In genomic region chr17:75110252-75111205, GRCm38 (mm10) we compare ENCODE assay signal across 14 mouse cellular contexts.
DNase-seq lines count a peak whose midpoint lies in the region; ATAC-seq lines count a peak whose summit lies in the region.
"Had no signal": no experiment of that assay in that cellular context is flagged by ENCODE, and none has a peak within 500 bp of the region (broad histone marks: within the 10 kb centered on the region; RNA-seq: fewer than 3 reads in every experiment).

No protein-coding gene starts in this region.

- peak; percentile 82 for DNase-seq in R1 (ENCODE audit: low read depth, low spot score)
- DNase-seq in kidney, adult 8-10 months = peak; percentile 11 to 24
- peak; percentile 18 for DNase-seq in lung, postnatal 25 days (ENCODE audit: low spot score)
- DNase-seq in hindbrain, embryonic 14.5 days (ENCODE audit: low spot score) = no peak
- no peak for DNase-seq in cerebellum, postnatal 14 days
- DNase-seq: layer of hippocampus, adult 9-11 months; liver, postnatal 0 days; right cerebral cortex, adult 18-20 months; thymus, adult 18-20 months had no signal

- no peaks in the 10 kb centered on the region for H3K9me3 ChIP-seq in intestine, embryonic 15.5 days
- no peaks in the 10 kb centered on the region for H3K9me3 ChIP-seq in intestine, embryonic 16.5 days (ENCODE audit: control insufficient read depth, low read length)
- H3K9me3 ChIP-seq in hindbrain, embryonic 14.5 days (ENCODE audit: control insufficient read depth, low read length) = no peaks in the 10 kb centered on the region
- H3K9me3 ChIP-seq in forebrain, embryonic 12.5 days = no peaks in the 10 kb centered on the region
- H3K9me3 ChIP-seq: hindbrain, embryonic 10.5 days had no signal

- no peaks in the 10 kb centered on the region for H3K4me1 ChIP-seq in intestine, embryonic 15.5 days (replicated peaks)
- H3K4me1 ChIP-seq in intestine, embryonic 16.5 days (ENCODE audit: control insufficient read depth, insufficient read depth, low read length) = peaks cover 5% of the 10 kb centered on the region
- no peaks in the 10 kb centered on the region for H3K4me1 ChIP-seq in hindbrain, embryonic 14.5 days (replicated peaks; ENCODE audit: control insufficient read depth, insufficient read depth, low read length)
- H3K4me1 ChIP-seq in forebrain, embryonic 12.5 days = no peaks in the 10 kb centered on the region; the same call in 1 of the 2 replicates

- H3K4me3 ChIP-seq in intestine, embryonic 15.5 days (replicated peaks) = no peak overlapping the region
- H3K4me3 ChIP-seq in intestine, embryonic 16.5 days (ENCODE audit: low read length) = no peak overlapping the region
- H3K4me3 ChIP-seq in hindbrain, embryonic 14.5 days (replicated peaks; ENCODE audit: low read length) = no peak overlapping the region
- H3K4me3 ChIP-seq in forebrain, embryonic 12.5 days (replicated peaks) = no peak overlapping the region
- H3K4me3 ChIP-seq: hindbrain, embryonic 10.5 days had no signal

- no peaks in the 10 kb centered on the region for H3K36me3 ChIP-seq in intestine, embryonic 15.5 days
- no peaks in the 10 kb centered on the region for H3K36me3 ChIP-seq in intestine, embryonic 16.5 days (ENCODE audit: control insufficient read depth, insufficient read depth, low read length)
- H3K36me3 ChIP-seq in hindbrain, embryonic 14.5 days (replicated peaks; ENCODE audit: control insufficient read depth, insufficient read depth) = no peaks in the 10 kb centered on the region
- no peaks in the 10 kb centered on the region for H3K36me3 ChIP-seq in forebrain, embryonic 12.5 days (replicated peaks)
- H3K36me3 ChIP-seq: G1E; hindbrain, embryonic 10.5 days had no signal

- no peak overlapping the region for H3K9ac ChIP-seq in intestine, embryonic 15.5 days
- no peak overlapping the region for H3K9ac ChIP-seq in intestine, embryonic 16.5 days (ENCODE audit: low read depth, low read length)
- H3K9ac ChIP-seq in hindbrain, embryonic 14.5 days = no peak overlapping the region
- no peak overlapping the region for H3K9ac ChIP-seq in forebrain, embryonic 12.5 days
- H3K9ac ChIP-seq: liver, postnatal 0 days had no signal

- no peaks in the 10 kb centered on the region for H3K27me3 ChIP-seq in intestine, embryonic 15.5 days (replicated peaks)
- no peaks in the 10 kb centered on the region for H3K27me3 ChIP-seq in intestine, embryonic 16.5 days (replicated peaks; ENCODE audit: control insufficient read depth, insufficient read depth, low read length)
- no peaks in the 10 kb centered on the region for H3K27me3 ChIP-seq in hindbrain, embryonic 14.5 days (ENCODE audit: control insufficient read depth, insufficient read depth, low read length)
- no peaks in the 10 kb centered on the region for H3K27me3 ChIP-seq in forebrain, embryonic 12.5 days

- ATAC-seq in intestine, embryonic 15.5 days = peak; percentile 41; the same call in 1 of the 2 replicates
- no peak for ATAC-seq in intestine, embryonic 16.5 days
- ATAC-seq in hindbrain, embryonic 14.5 days (ENCODE audit: low FRiP score) = no peak
- no peak for ATAC-seq in forebrain, embryonic 12.5 days (ENCODE audit: low FRiP score)
- ATAC-seq: liver, postnatal 0 days had no signal

- WGBS in intestine, embryonic 15.5 days = 78% methylated on average over 16 of the region's 16 CpGs
- 75% methylated on average over 16 of the region's 16 CpGs for WGBS in intestine, embryonic 16.5 days
- 89% methylated on average over 16 of the region's 16 CpGs for WGBS in hindbrain, embryonic 14.5 days
- WGBS in forebrain, embryonic 12.5 days = 92% methylated on average over 16 of the region's 16 CpGs

- H3K27ac ChIP-seq in intestine, embryonic 15.5 days = no peak overlapping the region
- H3K27ac ChIP-seq in intestine, embryonic 16.5 days (ENCODE audit: low read length) = no peak overlapping the region
- H3K27ac ChIP-seq in hindbrain, embryonic 14.5 days = no peak overlapping the region
- H3K27ac ChIP-seq in forebrain, embryonic 12.5 days = no peak overlapping the region
- H3K27ac ChIP-seq: hindbrain, embryonic 10.5 days had no signal

- H3K4me2 ChIP-seq in intestine, embryonic 15.5 days (replicated peaks) = no peak overlapping the region
- no peak overlapping the region for H3K4me2 ChIP-seq in intestine, embryonic 16.5 days (ENCODE audit: low read depth, low read length)
- no peak overlapping the region for H3K4me2 ChIP-seq in hindbrain, embryonic 14.5 days (replicated peaks)
- H3K4me2 ChIP-seq in forebrain, embryonic 12.5 days = no peak overlapping the region

Comparison
In these comparisons a context has a peak if more than half of its experiments do, and no peak if none do; other contexts are left out.
1. DNase-seq: peak in R1 (single experiment), kidney, adult 8-10 months (2 of 2) and lung, postnatal 25 days (single experiment); none in hindbrain, embryonic 14.5 days (single experiment) and cerebellum, postnatal 14 days (0 of 2).